Mouse (Mus musculus): ENCODE results near the gene Olfr328. TPM values are rescaled to one million over a fixed set of nuclear protein-coding genes. Genes with fewer than 3 reads are reported as not detected.

Olfr328 gene
- not detected for polyA plus RNA-seq (2012; fragmentation: generic; extraction: Trizol)

GRCm38 (mm10) chr11:58555536-58555935, at the start of gene Olfr328:
TSS of gene Olfr328 (minus strand) at chr11:58555636.

GRCm38 (mm10) chr11:58594814-58595213, 39.4 kb upstream of the Olfr328 start, which contains the start of gene Olfr324:
TSS of gene Olfr324 (plus strand) at chr11:58595114.

GRCm38 (mm10) chr11:58577430-58577829, 22.0 kb upstream of the Olfr328 start, which contains the start of gene Olfr325:
TSS of gene Olfr325 (plus strand) at chr11:58577730.

GRCm38 (mm10) chr11:58570405-58570804, 15.0 kb upstream of the Olfr328 start, which contains the start of gene Olfr224:
TSS of gene Olfr224 (minus strand) at chr11:58570553.

GRCm38 (mm10) chr11:58546322-58546721, 9.1 kb downstream of the Olfr328 start, which contains the start of gene Olfr329-ps:
TSS of gene Olfr329-ps (minus strand) at chr11:58546422.

GRCm38 (mm10) chr11:58534736-58535135, 20.7 kb downstream of the Olfr328 start, which contains the start of gene Olfr330:
TSS of gene Olfr330 (minus strand) at chr11:58534836.

GRCm38 (mm10) chr11:58502472-58502871, 53.0 kb downstream of the Olfr328 start, which contains the start of gene Olfr331:
TSS of gene Olfr331 (minus strand) at chr11:58502572.

Other genes starting within 250 kb of the Olfr328 start
- 10 to 100 TPM in 1 of 2 experiments, 1 to 10 TPM in 1; 4.4 to 10.7 TPM for gene Zfp692, start 248.6 kb downstream of the Olfr328 start, polyA plus RNA-seq (2012; fragmentation: generic; extraction: Trizol)
- 10 to 100 TPM; 15.1 to 17.3 TPM for gene Zfp672, start 225.3 kb downstream of the Olfr328 start, polyA plus RNA-seq (2012; fragmentation: generic; extraction: Trizol)
- 10 to 100 TPM; 17.9 to 33.6 TPM for gene Sh3bp5l, start 224.9 kb downstream of the Olfr328 start, polyA plus RNA-seq (2012; fragmentation: generic; extraction: Trizol)
- gene Lypd8, start 176.6 kb downstream of the Olfr328 start, polyA plus RNA-seq (2012; fragmentation: generic; extraction: Trizol), result not detected
- not detected for gene 1810065E05Rik, start 134.5 kb downstream of the Olfr328 start, polyA plus RNA-seq (2012; fragmentation: generic; extraction: Trizol)
- not detected for gene Gm12253, start 123.1 kb downstream of the Olfr328 start, polyA plus RNA-seq (2012; fragmentation: generic; extraction: Trizol)
- gene Lypd9, start 102.7 kb downstream of the Olfr328 start, polyA plus RNA-seq (2012; fragmentation: generic; extraction: Trizol), result not detected
- gene Olfr30, start 93.4 kb downstream of the Olfr328 start, polyA plus RNA-seq (2012; fragmentation: generic; extraction: Trizol), result not detected
- not detected for gene Olfr332, start 63.1 kb downstream of the Olfr328 start, polyA plus RNA-seq (2012; fragmentation: generic; extraction: Trizol)
- not detected for gene Olfr331, start 53.1 kb downstream of the Olfr328 start, polyA plus RNA-seq (2012; fragmentation: generic; extraction: Trizol)
- gene Olfr330, start 20.8 kb downstream of the Olfr328 start, polyA plus RNA-seq (2012; fragmentation: generic; extraction: Trizol), result not detected
- not detected for gene Olfr329-ps, start 9.2 kb downstream of the Olfr328 start, polyA plus RNA-seq (2012; fragmentation: generic; extraction: Trizol)
- gene Olfr224, start 14.9 kb upstream of the Olfr328 start, polyA plus RNA-seq (2012; fragmentation: generic; extraction: Trizol), result not detected
- gene Olfr325, start 22.1 kb upstream of the Olfr328 start, polyA plus RNA-seq (2012; fragmentation: generic; extraction: Trizol), result not detected
- gene Olfr324, start 39.5 kb upstream of the Olfr328 start, polyA plus RNA-seq (2012; fragmentation: generic; extraction: Trizol), result not detected
- not detected for gene 2210407C18Rik, start 60.4 kb upstream of the Olfr328 start, polyA plus RNA-seq (2012; fragmentation: generic; extraction: Trizol)
- not detected for gene Olfr323, start 74.9 kb upstream of the Olfr328 start, polyA plus RNA-seq (2012; fragmentation: generic; extraction: Trizol)
- gene Trim58, start 84.8 kb upstream of the Olfr328 start, polyA plus RNA-seq (2012; fragmentation: generic; extraction: Trizol), result not detected
- not detected for gene Olfr322, start 103.1 kb upstream of the Olfr328 start, polyA plus RNA-seq (2012; fragmentation: generic; extraction: Trizol)
- not detected for gene Olfr320, start 125.5 kb upstream of the Olfr328 start, polyA plus RNA-seq (2012; fragmentation: generic; extraction: Trizol)
- gene Olfr319, start 143.5 kb upstream of the Olfr328 start, polyA plus RNA-seq (2012; fragmentation: generic; extraction: Trizol), result not detected
- gene Olfr318, start 168.4 kb upstream of the Olfr328 start, polyA plus RNA-seq (2012; fragmentation: generic; extraction: Trizol), result not detected
- gene Olfr317, start 183.6 kb upstream of the Olfr328 start, polyA plus RNA-seq (2012; fragmentation: generic; extraction: Trizol), result not detected
- gene Olfr316, start 197.1 kb upstream of the Olfr328 start, polyA plus RNA-seq (2012; fragmentation: generic; extraction: Trizol), result not detected
- not detected for gene Olfr315, start 217.6 kb upstream of the Olfr328 start, polyA plus RNA-seq (2012; fragmentation: generic; extraction: Trizol)
- not detected for gene Olfr314, start 227.3 kb upstream of the Olfr328 start, polyA plus RNA-seq (2012; fragmentation: generic; extraction: Trizol)
- gene Fam183b, start 246.3 kb upstream of the Olfr328 start, polyA plus RNA-seq (2012; fragmentation: generic; extraction: Trizol), result not detected